Mouse (Mus musculus) embryonic facial prominence, embryonic 11.5 days (tissue): ENCODE measurements around the gene Foxo3. TPM values are rescaled to one million over a fixed set of nuclear protein-coding genes. Genes with fewer than 3 reads are reported as not detected.

Source experiments
- ATAC-seq: fragments of 200-750 bp; cut with Nextera tagmentation; replicated peaks from 2 replicates; pipeline ENCODE4 v1.8.0; 2017; ENCODE audit warnings: low read depth; ENCODE audit not compliant: insufficient number of reproducible peaks, low FRiP score, low TSS enrichment
- DNase-seq: peaks from one replicate; pipeline ENCODE4 v3.0.0-alpha.2; 2015; ENCODE audit warnings: low spot score
- H3K27ac ChIP-seq: fragments of 300-500 bp; sonication (generic); replicated peaks from 2 replicates; pipeline ENCODE4 v1.5.1; 2014; ENCODE audit warnings: mild to moderate bottlenecking, low read depth, low read length, control low read depth
- H3K27me3 ChIP-seq: fragments of 300-500 bp; sonication (generic); 2 replicates; pipeline ENCODE4 v1.6.1; 2014; ENCODE audit warnings: mild to moderate bottlenecking, low read length, moderate library complexity, mixed read lengths; ENCODE audit not compliant: control insufficient read depth, insufficient read depth
- H3K36me3 ChIP-seq: fragments of 300-500 bp; sonication (generic); replicated peaks from 2 replicates; pipeline ENCODE4 v1.6.1; 2014; ENCODE audit warnings: low read depth, mild to moderate bottlenecking, low read length, moderate library complexity, mixed read lengths; ENCODE audit not compliant: control insufficient read depth, insufficient read depth
- H3K4me1 ChIP-seq: fragments of 300-500 bp; sonication (generic); 2 replicates; pipeline ENCODE4 v1.6.1; 2014; ENCODE audit warnings: low read length, mixed read lengths; ENCODE audit not compliant: control insufficient read depth, insufficient read depth
- H3K4me2 ChIP-seq: fragments of 300-500 bp; sonication (generic); 2 replicates; pipeline ENCODE4 v1.6.1; 2014; ENCODE audit warnings: low read depth, mild to moderate bottlenecking, control low read depth, low read length, moderate library complexity
- H3K4me3 ChIP-seq: fragments of 300-500 bp; sonication (generic); 2 replicates; pipeline ENCODE4 v1.5.1; 2014; ENCODE audit warnings: low read depth, low read length, control low read depth
- H3K9ac ChIP-seq: fragments of 300-500 bp; sonication (generic); replicated peaks from 2 replicates; pipeline ENCODE4 v1.6.1; 2014; ENCODE audit warnings: mild to moderate bottlenecking, control low read depth, low read length
- H3K9me3 ChIP-seq: fragments of 300-500 bp; sonication (generic); replicated peaks from 2 replicates; pipeline ENCODE4 v1.6.1; 2016; ENCODE audit warnings: mild to moderate bottlenecking, low read length, inconsistent platforms, mixed read lengths; ENCODE audit not compliant: control insufficient read depth
- WGBS: fragments of 180-500 bp; shearing (Covaris S2); extraction: QIAGEN DNeasy Blood & Tissue Kit; methylation state at CpG from one replicate; pipeline ENCODE4 v1.1.7; 2014; 5-methylcytosine and 5-hydroxymethylcytosine counted together
- polyA plus RNA-seq: library from polyadenylated mRNA; unstranded; fragments of >200 nt; fragmentation: Nextera tagmentation; extraction: Ambion mirVana; gene quantifications from 2 replicates; pipeline ENCODE4 v1.2.1, GENCODE M21; 2014

The Foxo3 gene
- polyA plus RNA-seq, 1 experiment from 2014 or later, result 5.0 TPM

GRCm38 (mm10) chr10:42291360-42291759 lies 14.8 kb upstream of the Foxo3 start:
- Histone ChIP-seq H3K4me2 (no peak overlapping the region), H3K9ac (no peak overlapping the region), H3K4me1 (no peaks in the 10 kb centered on the region), H3K9me3 (no peaks in the 10 kb centered on the region), H3K4me3 (no peak overlapping the region), H3K36me3 (no peaks in the 10 kb centered on the region), H3K27ac (no peak overlapping the region), H3K27me3 (no peaks in the 10 kb centered on the region)
- DNase-seq (peak; percentile 68), ATAC-seq (no peak)
- WGBS, result 57% methylated on average over 5 of the region's 5 CpGs

- Histone ChIP-seq H3K27me3 (no peaks in the 10 kb centered on the region), H3K36me3 (no peaks in the 10 kb centered on the region), H3K4me3 (no peak overlapping the region), H3K27ac (no peak overlapping the region), H3K9ac (no peak overlapping the region), H3K4me2 (no peak overlapping the region), H3K4me1 (no peaks in the 10 kb centered on the region), H3K9me3 (no peaks in the 10 kb centered on the region)
- WGBS, result 65% methylated on average over 1 of the region's 1 CpGs
- ATAC-seq (no peak), DNase-seq (no peak)
Measured at GRCm38 (mm10) chr10:42287666-42288065, 11.1 kb upstream of the Foxo3 start.

DNA sequence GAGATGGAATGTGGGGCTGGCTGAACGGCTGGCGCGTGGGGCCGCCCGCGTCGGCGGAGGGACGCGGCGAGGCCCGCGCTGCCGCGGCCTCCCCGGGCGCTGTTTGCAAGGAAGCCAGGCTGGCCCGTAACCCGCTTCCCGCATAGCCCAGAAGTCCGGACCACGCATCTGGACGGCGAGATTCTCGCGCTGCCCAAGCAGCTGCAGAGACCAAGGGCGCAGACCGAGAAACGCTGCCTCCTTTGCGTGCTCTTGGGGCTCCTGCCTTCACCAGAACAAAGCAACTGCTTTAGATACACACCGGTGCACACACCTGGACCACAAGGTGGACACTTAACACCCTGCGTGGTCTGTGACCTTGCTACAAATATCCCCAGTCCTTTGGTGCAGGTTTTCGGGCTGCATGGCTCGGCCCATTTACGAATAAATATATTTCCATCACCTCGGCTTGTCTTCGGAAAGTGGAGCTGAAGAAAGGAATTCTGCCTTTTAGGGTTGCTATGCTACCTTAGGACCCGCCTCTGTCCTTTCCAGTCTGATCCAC lies 1.8 kb upstream of the Foxo3 start:
- peak overlapping the region; percentile 64 for H3K9ac ChIP-seq
- peak overlapping the region; percentile 83 for H3K4me3 ChIP-seq
- peaks cover 3% of the 10 kb centered on the region; the same call in 1 of the 2 replicates for H3K27me3 ChIP-seq
- 1% methylated on average over 38 of the region's 38 CpGs for WGBS
- H3K36me3 ChIP-seq, result no peaks in the 10 kb centered on the region
- H3K9me3 ChIP-seq, result no peaks in the 10 kb centered on the region
- peaks cover 3% of the 10 kb centered on the region; the same call in 1 of the 2 replicates for H3K4me1 ChIP-seq
- DNase-seq (no peak), ATAC-seq (no peak; the same call in 1 of the 2 replicates)
- peak overlapping the region; percentile 88; the same call in 1 of the 2 replicates for H3K27ac ChIP-seq
- H3K4me2 ChIP-seq, result peak overlapping the region; percentile 97

GRCm38 (mm10) chr10:42277476-42278306 lies 1.1 kb upstream of the Foxo3 start:
- H3K9ac ChIP-seq, result peak overlapping the region; percentile 83
- peak overlapping the region; percentile 88 for H3K27ac ChIP-seq
- peaks cover 3% of the 10 kb centered on the region; the same call in 1 of the 2 replicates for H3K4me1 ChIP-seq
- peaks cover 3% of the 10 kb centered on the region; the same call in 1 of the 2 replicates for H3K27me3 ChIP-seq
- no peaks in the 10 kb centered on the region for H3K36me3 ChIP-seq
- H3K9me3 ChIP-seq, result no peaks in the 10 kb centered on the region
- H3K4me2 ChIP-seq, result peak overlapping the region; percentile 97
- peak; percentile 92 for ATAC-seq
- under 1% methylated on average over 76 of the region's 78 CpGs for WGBS
- DNase-seq, result peak; percentile 99
- peak overlapping the region; percentile 83 for H3K4me3 ChIP-seq

- Histone ChIP-seq H3K4me2 (peak overlapping the region; percentile 97), H3K4me3 (peak overlapping the region; percentile 83), H3K27me3 (peaks cover 3% of the 10 kb centered on the region; the same call in 1 of the 2 replicates), H3K9me3 (no peaks in the 10 kb centered on the region), H3K27ac (peak overlapping the region; percentile 85), H3K9ac (peak overlapping the region; percentile 75), H3K36me3 (no peaks in the 10 kb centered on the region), H3K4me1 (peaks cover 3% of the 10 kb centered on the region; the same call in 1 of the 2 replicates)
- under 1% methylated on average over 36 of the region's 40 CpGs for WGBS
- ATAC-seq (no peak), DNase-seq (peak; percentile 61)
Measured at GRCm38 (mm10) chr10:42275871-42276501, 569 bp downstream of the Foxo3 start.

GRCm38 (mm10) chr10:42275401-42275870 lies 1.1 kb downstream of the Foxo3 start:
- Histone ChIP-seq H3K36me3 (no peaks in the 10 kb centered on the region), H3K4me1 (peaks cover 3% of the 10 kb centered on the region; the same call in 1 of the 2 replicates), H3K9ac (peak overlapping the region; percentile 75), H3K4me3 (peak overlapping the region; percentile 83), H3K9me3 (no peaks in the 10 kb centered on the region), H3K27ac (peak overlapping the region; percentile 85), H3K27me3 (peaks cover 3% of the 10 kb centered on the region; the same call in 1 of the 2 replicates), H3K4me2 (peak overlapping the region; percentile 97)
- peak; percentile 58 for DNase-seq
- ATAC-seq, result no peak
- WGBS, result under 1% methylated on average over 41 of the region's 54 CpGs

GRCm38 (mm10) chr10:42274712-42275400 lies 1.7 kb downstream of the Foxo3 start:
- Histone ChIP-seq H3K4me1 (peaks cover 3% of the 10 kb centered on the region; the same call in 1 of the 2 replicates), H3K4me2 (peak overlapping the region; percentile 97), H3K9me3 (no peaks in the 10 kb centered on the region), H3K4me3 (peak overlapping the region; percentile 83), H3K36me3 (no peaks in the 10 kb centered on the region), H3K9ac (peak overlapping the region; percentile 75), H3K27ac (peak overlapping the region; percentile 85; the same call in 1 of the 2 replicates), H3K27me3 (peaks cover 3% of the 10 kb centered on the region; the same call in 1 of the 2 replicates)
- DNase-seq, result peak; percentile 23
- ATAC-seq, result no peak
- 1% methylated on average over 59 of the region's 65 CpGs for WGBS
